Mouse (Mus musculus) E14TG2a.4 (cell line): ENCODE results near the gene Slc35b3.

Source experiments
- CTCF ChIP-seq: conservative IDR thresholded peaks from 2 replicates; pipeline ENCODE4 v1.5.1; 2014; ENCODE audit warnings: low read length
- POU5F1 ChIP-seq: IDR thresholded peaks from 2 replicates; pipeline ENCODE4 v1.6.1; 2014; ENCODE audit warnings: low read length, borderline replicate concordance

- no peak for TF ChIP-seq CTCF
- no peak for TF ChIP-seq POU5F1
These were observed 15.2 kb upstream of the Slc35b3 start for GRCm38 (mm10) chr13:38975853-38976252.
